Mouse (Mus musculus) spleen, adult 2 months (tissue): ENCODE data around the gene Hoxa7.

Source experiments
- CTCF ChIP-seq: fragments of 200-500 bp; IDR thresholded peaks from 2 replicates; pipeline ENCODE4 v1.5.1; 2011; ENCODE audit warnings: mild to moderate bottlenecking, inconsistent platforms; ENCODE audit not compliant: insufficient read depth, insufficient read length, insufficient replicate concordance; ENCODE audit errors: extremely low read depth
- POLR2A ChIP-seq: fragments of 200-500 bp; IDR thresholded peaks from 2 replicates; pipeline ENCODE4 v1.6.1; 2011; ENCODE audit warnings: low read depth, low read length, inconsistent platforms

GRCm38 (mm10) chr6:52252775-52253376 is 31.2 kb upstream of the Hoxa7 start:
- no peak for TF ChIP-seq CTCF
- no peak for TF ChIP-seq POLR2A
